Mouse (Mus musculus): ENCODE results near the gene Elfn1.
"Not testable (repeated sequence)": the region's sequence is repeated elsewhere in the genome, so short reads cannot be mapped to it uniquely, and the experiment has no call there.

Elfn1 gene

DNA sequence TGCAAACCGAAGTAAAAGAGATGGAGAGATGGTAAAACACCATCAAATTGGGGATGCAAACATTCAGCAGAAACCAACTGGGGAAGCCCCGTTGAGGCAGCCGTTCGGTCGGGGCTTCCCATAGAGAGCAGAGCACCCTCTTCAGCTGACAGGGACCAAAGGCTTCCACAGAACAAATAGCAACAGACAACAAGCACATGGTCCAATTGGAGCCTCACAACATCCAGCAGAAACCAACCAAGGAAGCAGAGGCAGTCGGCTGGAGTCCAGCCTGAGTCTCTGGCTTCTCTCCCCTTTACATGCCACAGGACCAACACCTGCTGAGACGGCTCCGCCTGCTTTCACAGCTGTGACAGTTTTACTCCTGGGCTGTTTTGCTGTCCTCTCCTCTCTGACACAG lies 69.7 kb downstream of the Elfn1 start:
- DNase-seq, result no peak

GRCm38 (mm10) chr5:139978525-139979276 lies 71.0 kb downstream of the Elfn1 start:
- DNase-seq, result peak; percentile 27

DNA sequence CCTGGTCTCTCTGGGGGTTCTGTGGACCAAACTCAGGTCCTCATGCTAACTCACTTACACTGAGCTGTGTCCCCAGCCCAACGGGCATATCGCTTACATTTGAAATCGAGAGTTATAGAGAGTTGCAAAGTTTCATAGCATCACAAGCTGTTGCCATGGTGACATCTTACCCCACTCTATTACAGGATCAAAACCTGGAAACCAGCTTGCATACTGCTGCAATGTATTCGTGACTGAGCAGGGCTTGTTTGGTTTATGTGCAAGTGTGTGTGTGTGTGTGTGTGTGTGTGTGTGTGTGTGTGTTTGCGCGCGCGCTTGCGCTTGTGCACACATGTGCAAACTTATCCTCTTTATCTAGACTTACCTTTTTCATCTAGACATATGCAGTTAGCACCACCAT lies 71.6 kb downstream of the Elfn1 start:
- DNase-seq, result no peak

DNA sequence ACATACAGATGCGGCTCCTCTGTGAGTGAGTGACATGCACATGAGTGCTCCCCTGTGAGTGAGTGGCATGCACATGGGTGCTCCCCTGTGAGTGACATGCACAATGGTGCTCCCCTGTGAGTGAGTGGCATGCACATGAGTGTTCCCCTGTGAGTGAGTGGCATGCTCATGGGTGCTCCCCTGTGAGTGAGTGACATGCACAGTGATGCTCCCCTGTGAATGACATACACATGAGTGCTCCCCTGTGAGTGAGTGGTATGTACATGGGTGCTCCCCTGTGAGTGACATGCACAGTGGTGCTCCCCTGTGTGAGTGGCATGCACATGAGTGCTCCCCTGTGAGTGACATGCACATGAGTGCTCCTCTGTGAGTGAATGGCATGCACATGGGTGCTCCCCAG lies 74.2 kb downstream of the Elfn1 start:
- DNase-seq, result no peak

- no peak for DNase-seq
Measured at GRCm38 (mm10) chr5:139985073-139985746, 77.5 kb downstream of the Elfn1 start.

DNA sequence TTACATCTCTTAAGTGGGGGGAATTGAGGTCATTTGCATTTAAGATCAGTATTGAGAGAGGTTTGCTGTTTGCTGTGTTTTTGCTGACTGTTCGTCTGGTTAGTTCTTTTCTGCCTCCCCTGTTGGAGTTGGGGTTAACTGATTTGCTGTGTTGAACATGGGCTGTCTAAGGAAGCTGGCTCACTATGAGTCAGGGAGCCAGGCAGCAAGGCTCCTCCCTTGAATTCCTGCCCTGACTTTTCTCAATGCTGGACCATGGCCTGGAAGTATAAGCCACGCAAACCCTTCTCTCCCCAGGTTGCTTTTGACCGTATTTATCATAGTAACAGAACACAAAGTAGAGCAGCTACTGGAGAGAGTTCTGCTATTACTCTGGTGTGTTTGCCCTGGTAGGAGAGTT lies 83.8 kb downstream of the Elfn1 start:
- DNase-seq, result no peak

GRCm38 (mm10) chr5:139998321-139998720 lies 90.6 kb downstream of the Elfn1 start:
- not testable (repeated sequence) for DNase-seq

- DNase-seq, result no peak
Measured at GRCm38 (mm10) chr5:139998916-139999315, 91.2 kb downstream of the Elfn1 start.

- no peak for DNase-seq
Measured at GRCm38 (mm10) chr5:140002541-140002940, 94.8 kb downstream of the Elfn1 start.

- DNase-seq, result no peak
Measured at GRCm38 (mm10) chr5:140006861-140007260, 99.1 kb downstream of the Elfn1 start.

GRCm38 (mm10) chr5:140007656-140008522 lies 100.1 kb downstream of the Elfn1 start:
- DNase-seq, result peak; percentile 90

- no peak for DNase-seq
Measured at GRCm38 (mm10) chr5:140008523-140008806, 100.7 kb downstream of the Elfn1 start.

GRCm38 (mm10) chr5:140009083-140009655 lies 101.4 kb downstream of the Elfn1 start:
- DNase-seq, result no peak

DNA sequence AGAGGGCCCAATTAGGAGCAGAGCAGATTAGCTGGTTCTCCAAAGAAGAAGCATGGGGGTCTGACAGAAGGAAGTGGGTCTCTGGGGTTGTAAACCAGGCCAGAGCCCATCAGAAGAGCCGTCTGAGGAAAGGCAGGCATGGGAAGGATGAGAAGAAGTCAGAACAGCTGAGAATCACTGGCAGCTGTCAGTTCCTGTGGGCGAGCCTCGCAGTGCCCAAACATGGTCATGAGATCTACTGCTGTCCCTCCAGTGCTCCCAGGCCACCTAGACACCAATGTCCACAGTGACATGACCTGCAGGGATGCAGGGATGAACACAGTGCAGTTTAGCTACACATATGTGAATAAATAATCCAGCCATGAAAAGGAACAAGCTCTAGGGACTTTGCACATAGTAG lies 102.7 kb downstream of the Elfn1 start:
- no peak for DNase-seq

- no peak for DNase-seq
Measured at GRCm38 (mm10) chr5:140012286-140012967, 104.7 kb downstream of the Elfn1 start.

DNA sequence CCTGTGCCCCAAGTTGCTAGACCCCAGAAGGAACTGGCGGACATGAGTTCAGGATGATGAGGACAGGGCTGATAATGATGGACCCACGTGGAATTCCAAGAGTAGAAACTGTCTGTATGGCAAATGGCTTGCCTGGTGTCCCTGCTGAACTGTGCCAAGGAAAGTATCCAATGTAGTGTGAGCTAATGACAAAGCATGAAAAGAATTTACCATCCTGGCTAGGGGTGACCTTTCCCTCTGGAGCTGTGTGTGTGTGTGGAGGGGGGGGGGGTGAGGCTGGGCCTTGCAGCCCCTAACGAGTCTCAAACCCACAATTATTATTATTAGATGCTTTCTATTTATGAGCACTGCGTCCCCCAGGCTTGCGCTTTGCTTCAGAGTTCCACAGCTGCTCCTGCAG lies 105.9 kb downstream of the Elfn1 start:
- no peak for DNase-seq

GRCm38 (mm10) chr5:140016896-140017295 lies 109.2 kb downstream of the Elfn1 start:
- DNase-seq, result no peak

DNA sequence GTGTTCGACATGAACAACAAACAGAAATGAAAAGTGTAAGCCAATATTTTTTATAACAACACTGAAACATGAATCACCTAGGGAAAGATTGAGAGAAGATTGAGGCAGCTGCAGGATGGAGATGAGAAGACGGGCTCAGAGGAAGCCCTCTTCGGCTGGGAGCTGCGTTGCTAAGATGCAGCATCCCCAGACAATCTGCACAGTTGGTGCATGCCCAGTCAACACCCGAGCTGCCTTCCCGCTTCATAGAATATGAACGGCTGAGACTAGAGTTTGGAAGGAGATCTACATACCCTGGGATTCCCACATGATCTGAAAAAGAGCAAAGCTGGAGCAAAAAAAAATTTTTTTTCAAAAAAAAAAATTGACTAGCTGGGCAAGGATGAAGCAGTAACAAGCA lies 111.0 kb downstream of the Elfn1 start:
- no peak for DNase-seq

DNA sequence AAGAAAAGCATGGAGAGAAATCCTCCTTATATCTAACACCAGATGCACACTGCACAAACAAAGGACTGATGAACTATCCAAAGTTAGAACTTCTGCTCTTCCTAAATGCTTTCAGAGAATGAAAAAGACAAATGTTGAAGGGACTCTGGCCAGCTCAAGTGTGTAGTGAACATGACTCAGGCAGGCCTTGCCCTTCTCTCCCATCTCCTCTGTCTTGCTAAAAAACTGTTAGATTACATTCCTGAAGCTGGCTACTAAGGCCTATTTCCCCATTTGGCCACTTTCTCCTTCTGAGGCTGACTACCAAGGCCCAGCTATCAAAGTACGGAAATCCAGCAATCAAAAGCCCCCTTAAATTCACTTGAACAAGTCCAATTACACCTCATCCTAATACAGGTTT lies 111.9 kb downstream of the Elfn1 start:
- no peak for DNase-seq

DNA sequence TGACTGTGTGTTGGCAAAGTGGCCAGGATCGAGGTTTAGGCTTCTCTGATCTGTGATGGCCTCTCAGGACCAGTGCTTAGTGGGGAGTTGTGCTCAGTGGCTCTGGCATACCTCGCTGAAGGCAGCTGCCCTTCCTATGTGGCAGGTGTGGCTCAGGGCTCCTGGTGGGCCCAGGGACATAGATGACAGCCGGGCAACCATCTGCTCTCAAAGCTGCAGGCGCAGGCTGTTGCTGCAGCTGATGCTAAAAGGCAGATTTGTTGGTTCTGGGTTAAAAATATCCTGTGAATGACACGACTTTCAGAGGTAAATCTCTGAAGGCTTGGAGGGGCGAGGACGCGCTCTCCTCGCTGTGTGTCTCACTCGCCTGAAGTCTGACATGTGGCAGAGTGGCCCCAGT lies 114.0 kb downstream of the Elfn1 start:
- DNase-seq, result no peak

DNA sequence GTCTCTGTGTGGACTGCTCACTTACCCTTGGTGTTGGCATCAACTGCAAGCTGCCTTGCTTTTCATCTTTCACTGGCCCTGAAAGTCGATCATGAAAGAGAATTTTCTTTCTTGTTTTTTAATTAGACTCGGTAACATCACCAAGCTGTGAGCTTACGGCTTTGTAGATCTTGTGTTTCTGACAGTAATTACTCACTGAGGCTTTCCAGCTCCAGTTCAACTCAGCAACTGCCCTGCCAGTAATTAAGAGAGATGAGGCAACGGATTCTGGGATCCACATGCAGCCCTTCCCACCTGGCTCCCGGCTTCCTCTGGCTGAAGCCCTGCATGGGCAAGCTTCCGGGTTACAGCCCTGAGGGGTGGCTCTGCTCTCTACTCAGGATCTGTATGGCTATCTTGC lies 115.1 kb downstream of the Elfn1 start:
- no peak for DNase-seq

- DNase-seq, result no peak
Measured at GRCm38 (mm10) chr5:140023941-140024500, 116.3 kb downstream of the Elfn1 start.

All from retina, postnatal 1 day (tissue).